Comparison of ENCODE assay signal across 11 mouse cellular contexts in genomic region chr12:64976191-64976590, GRCm38 (mm10).
"Had no signal": no experiment of that assay in that cellular context is flagged by ENCODE, and none has a peak within 500 bp of the region (broad histone marks: within the 10 kb centered on the region; RNA-seq: fewer than 3 reads in every experiment).

No protein-coding gene starts in this region.

- H3K4me3 ChIP-seq: liver, embryonic 13.5 days; midbrain, embryonic 10.5 days; midbrain, embryonic 13.5 days; myocyte had no signal

- ATAC-seq: midbrain, embryonic 13.5 days; midbrain, embryonic 16.5 days had no signal

- H3K27me3 ChIP-seq: liver, embryonic 13.5 days; megakaryocyte, embryonic 14.5 days; midbrain, embryonic 13.5 days had no signal

- DNase-seq: liver, embryonic 13.5 days; lung, postnatal 14 days; right cerebral cortex, postnatal 4 days; thymus, adult 2 months; thymus, postnatal 14 days; thymus, postnatal 4 days had no signal
